In the genomic region with DNA sequence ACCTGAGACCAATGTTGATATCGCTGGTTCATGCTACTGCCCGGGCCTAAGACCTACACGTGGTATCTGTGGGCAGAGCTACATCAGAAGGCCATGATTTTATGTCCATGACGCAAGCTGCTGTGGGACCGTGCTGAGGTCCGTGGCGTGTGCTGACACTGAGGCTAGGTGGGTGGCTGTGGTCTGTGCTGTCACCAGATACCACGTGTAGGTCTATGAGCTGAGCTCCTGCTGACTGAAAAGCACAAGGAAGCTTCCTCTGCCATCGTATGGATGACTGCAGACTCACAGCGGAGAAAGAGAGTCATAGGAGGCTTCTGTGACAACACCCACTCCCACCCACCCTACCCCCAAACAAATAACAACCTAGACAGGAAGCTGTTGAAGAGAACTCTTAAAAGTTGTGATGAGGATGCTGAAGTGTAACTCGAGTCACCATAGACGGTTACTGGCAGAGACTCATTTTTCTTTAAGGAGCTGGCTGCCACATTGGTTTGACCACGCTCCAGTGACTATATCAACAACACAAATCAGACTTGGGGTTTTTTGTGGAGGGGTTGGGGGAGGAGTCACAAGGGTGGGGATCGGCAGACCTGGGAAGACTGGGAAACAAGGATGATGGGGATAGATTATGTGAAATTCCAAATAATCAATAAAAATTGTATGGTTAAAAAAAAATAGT, we compare ENCODE assay signal across 25 mouse cellular contexts. TPM values are rescaled to one million over a fixed set of nuclear protein-coding genes. Genes with fewer than 3 reads are reported as not detected.
DNase-seq lines count a peak whose midpoint lies in the region; ATAC-seq and TF ChIP-seq lines count a peak whose summit lies in the region.
"Had no signal": no experiment of that assay in that cellular context is flagged by ENCODE, and none has a peak within 500 bp of the region (broad histone marks: within the 10 kb centered on the region; RNA-seq: fewer than 3 reads in every experiment).

No protein-coding gene starts in this region.

- H3K9me3 ChIP-seq in kidney, embryonic 15.5 days (replicated peaks) = no peaks in the 10 kb centered on the region
- H3K9me3 ChIP-seq in kidney, postnatal 0 days (replicated peaks; ENCODE audit: low read length) = no peaks in the 10 kb centered on the region
- H3K9me3 ChIP-seq in ES-E14 (ENCODE audit: control insufficient read depth, insufficient read depth, low read depth, low read length) = no peaks in the 10 kb centered on the region
- H3K9me3 ChIP-seq: embryonic facial prominence, embryonic 13.5 days; embryonic facial prominence, embryonic 15.5 days; forebrain, embryonic 10.5 days; forebrain, embryonic 12.5 days had no signal

- 47% methylated on average over 14 of the region's 14 CpGs for WGBS in kidney, embryonic 15.5 days
- 39% methylated on average over 14 of the region's 14 CpGs for WGBS in kidney, postnatal 0 days

- H3K36me3 ChIP-seq in kidney, embryonic 15.5 days = no peaks in the 10 kb centered on the region
- no peaks in the 10 kb centered on the region for H3K36me3 ChIP-seq in kidney, postnatal 0 days (ENCODE audit: insufficient read depth, low read length)
- no peaks in the 10 kb centered on the region for H3K36me3 ChIP-seq in ES-E14 (ENCODE audit: control insufficient read depth, insufficient read depth, low read length, poor library complexity, severe bottlenecking)
- H3K36me3 ChIP-seq: embryonic facial prominence, embryonic 13.5 days; embryonic facial prominence, embryonic 15.5 days; forebrain, embryonic 10.5 days; forebrain, embryonic 12.5 days had no signal

- no peak overlapping the region for H3K4me2 ChIP-seq in kidney, embryonic 15.5 days
- no peak overlapping the region for H3K4me2 ChIP-seq in kidney, postnatal 0 days (ENCODE audit: low read length)
- H3K4me2 ChIP-seq: embryonic facial prominence, embryonic 13.5 days; embryonic facial prominence, embryonic 15.5 days; forebrain, embryonic 12.5 days had no signal

- no peak overlapping the region for H3K4me3 ChIP-seq in kidney, embryonic 15.5 days (replicated peaks)
- H3K4me3 ChIP-seq in kidney, postnatal 0 days (replicated peaks; ENCODE audit: low read depth, low read length) = no peak overlapping the region
- H3K4me3 ChIP-seq in ES-E14 (ENCODE audit: insufficient read depth in 1 of 2, low read depth in 1 of 2, low read length in 2 of 2, poor library complexity in 1 of 2, severe bottlenecking in 1 of 2) = no peak overlapping the region
- H3K4me3 ChIP-seq: embryonic facial prominence, embryonic 13.5 days; embryonic facial prominence, embryonic 15.5 days; erythroblast, embryonic 14.5 days; forebrain, embryonic 10.5 days; forebrain, embryonic 12.5 days had no signal

- no peak for TF ChIP-seq CTCF in kidney, postnatal 0 days (IDR thresholded peaks at IDR 0.05; ENCODE audit: low read depth)

- no peak for DNase-seq in kidney, postnatal 25 days
- DNase-seq in kidney, postnatal 0 days (ENCODE audit: low spot score) = peak; percentile 68
- DNase-seq in kidney, postnatal 14 days = no peak
- no peak for DNase-seq in ES-E14 (ENCODE audit: low read depth, low spot score)
- DNase-seq in heart, postnatal 4 days = no peak
- DNase-seq in T-cell, adult 2 months (ENCODE audit: low spot score) = no peak
- DNase-seq: adrenal gland, adult 8-10 months; adrenal gland, postnatal 14 days; adrenal gland, postnatal 36 days; cerebellum, adult 11-12 months; cerebellum, adult 2 months; cerebellum, adult 9-10 months; cerebellum, postnatal 10 days; cerebellum, postnatal 36 days; embryo, embryonic 11 days had no signal

- no peaks in the 10 kb centered on the region for H3K27me3 ChIP-seq in kidney, embryonic 15.5 days
- no peaks in the 10 kb centered on the region for H3K27me3 ChIP-seq in kidney, postnatal 0 days (ENCODE audit: insufficient read depth, low read length)
- H3K27me3 ChIP-seq: embryonic facial prominence, embryonic 13.5 days; embryonic facial prominence, embryonic 15.5 days; forebrain, embryonic 12.5 days had no signal

- H3K4me1 ChIP-seq in kidney, embryonic 15.5 days = 0 out of 2 replicates have a peak, but pooled peaks cover 12% of the 10 kb centered on the region
- no peaks in the 10 kb centered on the region for H3K4me1 ChIP-seq in kidney, postnatal 0 days (replicated peaks; ENCODE audit: insufficient read depth, low read length)
- no peaks in the 10 kb centered on the region for H3K4me1 ChIP-seq in ES-E14 (ENCODE audit: control insufficient read depth in 2 of 2, insufficient read depth in 2 of 2, low read length in 2 of 2, poor library complexity in 1 of 2)
- H3K4me1 ChIP-seq: embryonic facial prominence, embryonic 13.5 days; embryonic facial prominence, embryonic 15.5 days; forebrain, embryonic 10.5 days; forebrain, embryonic 12.5 days had no signal

- peak; percentile 83 for ATAC-seq in kidney, embryonic 15.5 days (replicated peaks; ENCODE audit: low FRiP score)
- ATAC-seq in kidney, postnatal 0 days (replicated peaks; ENCODE audit: low FRiP score, low read depth) = peak; percentile 71
- peak; percentile 18; the same call in 1 of the 2 replicates for ATAC-seq in monocyte, adult 5-6 weeks (replicated peaks; ENCODE audit: insufficient number of reproducible peaks, low FRiP score, low TSS enrichment, poor library complexity, severe bottlenecking)
- ATAC-seq: activated CD4-positive, CD25-positive, alpha-beta regulatory T cell, adult 4 months; forebrain, embryonic 14.5 days; forebrain, embryonic 16.5 days had no signal

- H3K9ac ChIP-seq in kidney, embryonic 15.5 days = no peak overlapping the region
- no peak overlapping the region for H3K9ac ChIP-seq in kidney, postnatal 0 days (ENCODE audit: low read depth, low read length)
- no peak overlapping the region for H3K9ac ChIP-seq in ES-E14 (ENCODE audit: insufficient read depth, low read depth, low read length, poor library complexity, severe bottlenecking)
- H3K9ac ChIP-seq: embryonic facial prominence, embryonic 13.5 days; embryonic facial prominence, embryonic 15.5 days; forebrain, embryonic 12.5 days had no signal

- in situ Hi-C loops in ES-E14 (cut with MboI; ENCODE audit: low sequenced_read_pairs in 2 of 2, unreplicated experiment in 2 of 2) = no loop called here

- H3K27ac ChIP-seq in kidney, embryonic 15.5 days = no peak overlapping the region
- H3K27ac ChIP-seq in kidney, postnatal 0 days = no peak overlapping the region
- H3K27ac ChIP-seq in ES-E14 (ENCODE audit: insufficient read depth, low read depth, low read length, poor library complexity, severe bottlenecking) = peak overlapping the region; percentile 32; the same call in 1 of the 2 replicates
- H3K27ac ChIP-seq: embryonic facial prominence, embryonic 13.5 days; embryonic facial prominence, embryonic 15.5 days; forebrain, embryonic 10.5 days; forebrain, embryonic 12.5 days had no signal

TF ChIP-seq in ES-E14, 5 proteins besides CTCF, POLR2A, EP300 and RAD21:
- TF ChIP-seq CHD2 (IDR thresholded peaks at IDR 0.05; ENCODE audit: low read depth, low read length) (no peak), ZNF384 (IDR thresholded peaks at IDR 0.05; ENCODE audit: low read depth, low read length) (no peak), MAFK (IDR thresholded peaks at IDR 0.05; ENCODE audit: insufficient read depth, low read depth, low read length) (no peak)

RNA-seq across cellular contexts. Expression of a gene that starts 32.8 kb away (rescaled TPM):
- polyA plus RNA-seq in kidney, embryonic 15.5 days (2015; fragmentation: Nextera tagmentation; extraction: Ambion mirVana) = 775 and 792 TPM in 2 replicates
- polyA plus RNA-seq in kidney, postnatal 0 days (2015; fragmentation: Nextera tagmentation; extraction: Ambion mirVana) = 732 and 795 TPM in 2 replicates
- total RNA-seq in ES-E14 (2012; rRNA removed) = 3,112 and 3,420 TPM in 2 replicates
- 995 to 1,435 TPM (median 1,367 TPM) in 3 replicates for total RNA-seq in monocyte, adult 5-6 weeks (2017)
- total RNA-seq in heart, postnatal 4 days (2021) = 100 to 1,000 TPM; 642 to 663 TPM

RNA-seq across cellular contexts. Expression of a gene that starts 49.8 kb away (rescaled TPM):
- 6.6 and 7.0 TPM in 2 replicates for polyA plus RNA-seq in kidney, embryonic 15.5 days (2015; fragmentation: Nextera tagmentation; extraction: Ambion mirVana)
- polyA plus RNA-seq in kidney, postnatal 0 days (2015; fragmentation: Nextera tagmentation; extraction: Ambion mirVana) = 5.2 and 5.3 TPM in 2 replicates
- total RNA-seq in ES-E14 (2012; rRNA removed) = 47.8 and 52.8 TPM in 2 replicates
- total RNA-seq in monocyte, adult 5-6 weeks (2017) = 52.9 to 85.7 TPM (median 59.4 TPM) in 3 replicates
- 10 to 100 TPM; 36.0 to 40.1 TPM for total RNA-seq in heart, postnatal 4 days (2021)

RNA-seq across cellular contexts. Expression of a gene that starts 58.6 kb away (rescaled TPM):
- 3.7 and 4.0 TPM in 2 replicates for polyA plus RNA-seq in kidney, embryonic 15.5 days (2015; fragmentation: Nextera tagmentation; extraction: Ambion mirVana)
- polyA plus RNA-seq in kidney, postnatal 0 days (2015; fragmentation: Nextera tagmentation; extraction: Ambion mirVana) = 10.2 and 10.5 TPM in 2 replicates
- 5.9 and 6.1 TPM in 2 replicates for total RNA-seq in ES-E14 (2012; rRNA removed)
- total RNA-seq in monocyte, adult 5-6 weeks (2017) = 9.4 to 15.9 TPM (median 15.5 TPM) in 3 replicates
- 1 to 10 TPM; 5.3 to 5.5 TPM for total RNA-seq in heart, postnatal 4 days (2021)
- polyA plus RNA-seq: erythroblast, embryonic 14.5 days had no signal

RNA-seq across cellular contexts. Expression of a gene that starts 59.1 kb away (rescaled TPM):
- 1.6 and 2.9 TPM in 2 replicates for polyA plus RNA-seq in kidney, embryonic 15.5 days (2015; fragmentation: Nextera tagmentation; extraction: Ambion mirVana)
- 4.4 and 10.3 TPM in 2 replicates for polyA plus RNA-seq in kidney, postnatal 0 days (2015; fragmentation: Nextera tagmentation; extraction: Ambion mirVana)
- total RNA-seq in ES-E14 (2012; rRNA removed) = 11.4 and 12.2 TPM in 2 replicates
- 7.5 to 29.4 TPM (median 12.2 TPM) in 3 replicates for total RNA-seq in monocyte, adult 5-6 weeks (2017)
- 1 to 10 TPM; 4.8 to 5.1 TPM for total RNA-seq in heart, postnatal 4 days (2021)

Comparison
In these comparisons a context has a peak if more than half of its experiments do, and no peak if none do; other contexts are left out.
1. ATAC-seq: peak in every context shown above with its lines; median percentile 83 in kidney, embryonic 15.5 days; 71 in kidney, postnatal 0 days; 18 in monocyte, adult 5-6 weeks.